Mouse (Mus musculus) spleen, adult 2 months (tissue): ENCODE results near the gene Sh3bgrl3.

Experiments used
- CTCF ChIP-seq: fragments of 200-500 bp; IDR thresholded peaks from 2 replicates; pipeline ENCODE4 v1.5.1; 2011; ENCODE audit warnings: mild to moderate bottlenecking, inconsistent platforms; ENCODE audit not compliant: insufficient read depth, insufficient read length, insufficient replicate concordance; ENCODE audit errors: extremely low read depth
- POLR2A ChIP-seq: fragments of 200-500 bp; IDR thresholded peaks from 2 replicates; pipeline ENCODE4 v1.6.1; 2011; ENCODE audit warnings: low read depth, low read length, inconsistent platforms

DNA sequence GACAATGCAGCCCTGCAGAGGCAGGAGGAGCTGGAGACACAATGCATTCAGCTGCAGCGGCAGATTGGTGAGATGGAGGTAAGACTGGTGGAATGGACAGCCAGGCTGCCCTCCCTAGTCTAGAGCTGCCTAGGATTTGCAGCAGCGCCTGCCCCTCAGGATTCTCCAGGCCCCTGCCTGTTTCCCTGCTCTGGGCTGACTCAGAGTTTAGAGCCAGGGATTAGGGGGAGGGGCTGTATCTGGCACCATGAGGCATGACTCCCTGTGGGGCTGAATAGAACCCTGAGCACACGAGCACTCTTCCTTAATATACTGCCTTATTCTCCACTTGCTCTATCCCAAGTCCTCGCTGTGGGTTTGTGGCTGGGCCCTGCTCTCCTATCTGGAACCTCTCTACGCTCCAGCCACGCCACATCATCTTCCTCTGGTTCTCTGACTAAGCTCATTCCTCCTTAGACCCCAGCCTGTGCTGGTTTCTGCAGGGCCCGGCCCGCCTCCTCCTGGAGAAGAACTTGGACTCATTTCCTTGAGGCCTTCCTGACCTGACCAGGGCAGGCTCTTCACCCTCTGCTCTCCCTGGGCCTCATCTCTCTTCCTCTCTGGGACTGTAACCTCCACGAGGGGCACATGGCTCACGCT lies 15.1 kb downstream of the Sh3bgrl3 start:
- TF ChIP-seq POLR2A (no peak), CTCF (no peak)
